Mouse (Mus musculus): ENCODE measurements around the gene Gab1.

Gab1 gene

DNA sequence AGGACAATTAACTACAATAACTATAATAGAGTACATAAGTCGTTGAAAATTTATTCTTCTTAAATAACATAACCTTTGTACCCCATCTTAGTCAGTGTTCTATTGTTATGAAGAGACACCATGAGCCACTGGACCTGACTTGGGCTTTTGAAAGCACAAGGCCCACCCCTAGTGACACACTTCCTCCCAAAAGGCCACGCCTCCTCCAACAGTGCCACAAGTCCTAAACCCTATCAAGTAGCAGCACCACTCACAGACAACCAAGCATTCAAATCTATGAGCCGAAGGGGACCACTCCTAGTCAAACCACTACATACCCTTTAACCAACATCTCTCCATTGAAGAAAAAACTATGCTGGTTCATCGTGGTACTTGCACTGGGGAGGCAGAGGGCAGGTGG, 131.2 kb downstream of the Gab1 start:
- DNase-seq (ENCODE audit: low read depth, low spot score), result no peak

DNA sequence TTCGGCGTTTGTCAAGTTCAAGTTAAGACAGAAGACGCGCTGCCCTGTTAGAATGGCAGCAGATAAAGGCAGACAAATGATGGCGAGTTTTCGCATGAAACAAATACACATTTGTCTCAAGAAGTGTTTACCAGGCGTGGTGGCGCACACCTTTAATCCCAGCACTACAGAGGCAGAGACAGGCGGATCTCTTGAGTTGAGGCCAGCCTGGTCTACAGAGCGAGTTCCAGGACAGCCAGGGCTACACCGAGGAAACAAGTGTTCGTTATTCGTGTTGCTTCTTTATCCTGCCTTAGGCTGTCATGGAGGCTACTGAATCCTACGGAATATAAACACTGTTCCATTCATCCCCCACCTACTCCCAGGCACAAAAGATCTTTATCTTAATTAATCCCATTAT, 140.4 kb downstream of the Gab1 start:
- DNase-seq (ENCODE audit: low read depth, low spot score), result no peak

DNA sequence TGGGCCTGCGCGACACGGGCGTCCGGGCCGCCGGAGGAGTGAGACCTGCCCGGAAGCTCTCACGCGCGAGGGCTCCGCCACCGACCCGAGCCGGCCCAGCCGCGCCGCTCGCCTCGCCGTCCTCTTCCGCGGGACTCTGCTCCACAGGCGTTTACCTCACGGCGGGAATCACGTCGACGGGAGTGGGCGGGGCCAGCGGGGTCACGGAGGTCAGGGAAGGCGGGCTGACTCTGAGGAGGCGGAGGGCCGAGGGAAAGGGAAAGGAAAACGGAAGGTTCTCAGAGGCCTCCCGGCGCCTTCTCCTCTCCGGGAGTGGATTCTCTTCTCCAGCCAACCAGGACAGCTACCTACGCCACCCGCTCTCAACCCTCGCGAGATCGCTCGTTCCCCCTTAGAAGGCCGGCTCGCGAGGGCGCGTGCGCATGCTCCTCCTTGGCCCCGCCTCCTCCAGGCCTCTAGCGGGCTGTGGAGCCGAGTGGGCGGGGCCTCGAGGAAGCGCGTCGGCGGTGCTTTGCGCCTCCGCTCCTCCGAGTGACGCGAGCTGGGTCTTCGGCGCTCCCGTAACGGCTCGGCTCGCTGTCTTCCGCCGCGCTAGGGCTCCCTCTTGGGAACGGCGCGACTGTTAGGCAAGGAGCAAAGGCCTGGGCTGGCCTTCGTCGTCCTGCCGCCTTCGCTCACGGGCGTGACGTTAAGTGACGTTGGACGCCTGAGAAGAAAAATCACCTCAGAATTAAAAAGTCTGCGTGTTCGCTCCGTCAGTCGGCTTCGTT, 141.0 kb downstream of the Gab1 start, which contains the start of gene Smarca5:
TSS of gene Smarca5 (minus strand) at position 343 of the 770 bp plus-strand sequence.
- peak; percentile 94 for DNase-seq (ENCODE audit: low read depth, low spot score)

DNA sequence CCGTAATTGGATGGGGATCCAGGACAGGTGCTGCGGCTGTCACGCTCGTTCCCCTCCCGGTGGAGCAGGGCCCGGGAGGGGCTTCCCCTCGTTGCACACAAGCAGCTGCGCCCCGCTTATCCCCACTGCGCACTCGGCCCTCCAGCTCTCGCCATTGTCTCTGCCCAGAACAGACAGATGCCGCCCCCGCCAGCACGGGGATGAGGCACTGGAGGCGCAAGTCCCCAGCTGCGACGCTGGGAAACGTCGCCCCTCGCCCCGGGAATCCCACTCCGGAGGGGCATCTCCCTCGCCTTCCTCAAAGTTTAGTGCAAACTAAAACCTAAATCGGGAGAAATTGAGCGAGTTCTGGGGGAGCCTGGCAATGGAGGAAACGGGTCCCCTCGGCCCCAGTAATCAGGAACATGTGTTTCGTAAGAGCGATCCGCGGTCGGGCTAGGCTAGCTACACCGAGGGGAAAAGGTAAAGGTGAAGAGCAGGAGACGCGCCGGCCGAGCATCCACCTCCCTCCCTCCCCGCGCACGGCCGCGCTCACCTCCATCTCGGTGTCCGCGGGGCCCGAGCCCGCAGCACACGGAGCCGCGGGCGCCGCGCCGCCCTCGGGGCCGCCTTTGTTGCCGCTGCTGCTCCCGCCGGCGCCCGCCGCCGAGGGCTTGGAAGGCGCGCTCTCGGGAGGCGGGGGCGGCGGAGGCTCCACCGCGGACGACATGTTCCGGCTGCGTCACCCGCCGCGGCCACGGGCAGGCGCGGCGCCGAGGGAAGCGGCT, 141.7 kb downstream of the Gab1 start:
- DNase-seq (ENCODE audit: low read depth, low spot score), result peak; percentile 82

DNA sequence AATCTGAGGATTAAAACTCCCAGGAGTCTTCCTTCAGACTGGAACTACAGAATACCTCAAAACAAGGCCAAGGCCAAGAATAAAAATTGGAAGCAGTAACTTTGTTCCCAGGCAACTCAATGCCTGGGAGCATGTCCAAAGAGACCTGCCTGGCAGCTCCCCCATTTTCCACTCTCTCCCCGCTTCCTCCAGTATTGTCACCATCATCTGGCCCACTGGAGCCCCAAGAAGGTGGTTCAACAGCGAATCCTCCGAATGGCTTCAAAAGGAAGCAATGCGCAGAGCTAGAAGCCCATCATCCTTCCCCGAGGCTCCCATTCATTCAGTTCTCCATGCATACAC, 142.3 kb downstream of the Gab1 start:
- no peak for DNase-seq (ENCODE audit: low read depth, low spot score)

DNA sequence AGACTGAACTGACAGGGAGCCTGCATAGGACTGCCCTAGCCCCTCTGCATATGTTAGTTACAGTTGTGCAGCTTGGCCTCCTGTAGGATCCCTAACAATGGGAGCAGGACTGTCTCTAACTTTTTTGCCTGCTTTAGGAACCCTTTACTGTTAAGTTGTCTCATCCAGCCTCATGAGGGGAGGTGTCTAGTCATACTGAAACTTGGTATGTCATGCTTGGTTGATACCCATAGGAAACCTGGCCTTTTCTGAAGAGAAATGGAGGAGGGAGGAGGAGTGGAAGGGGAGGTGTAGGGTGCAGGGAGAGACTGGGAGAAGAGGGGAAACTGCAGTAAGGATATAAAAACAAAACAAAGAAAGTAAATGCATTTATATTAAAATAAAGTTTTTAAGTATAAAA, 148.0 kb downstream of the Gab1 start:
- DNase-seq (ENCODE audit: low read depth, low spot score), result peak; percentile 18

DNA sequence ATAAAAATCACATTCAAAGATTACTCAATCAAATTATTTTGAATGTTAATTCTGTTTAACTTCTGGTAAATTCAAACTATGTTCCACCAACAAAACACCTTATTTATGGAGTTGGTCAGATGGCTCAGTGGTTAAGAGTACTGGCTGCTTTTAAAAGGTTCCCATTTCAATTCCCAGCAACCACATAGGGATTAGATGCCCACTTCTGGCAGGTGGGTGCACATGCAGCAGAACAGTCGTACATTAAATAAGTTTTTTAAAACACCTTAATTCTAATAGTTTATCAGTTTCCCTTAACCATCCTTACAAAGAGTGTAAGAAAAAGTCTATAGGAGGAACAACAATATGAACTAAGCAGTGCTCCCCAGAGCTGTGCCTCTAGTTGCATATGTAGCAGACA, 165.9 kb downstream of the Gab1 start:
- DNase-seq (ENCODE audit: low read depth, low spot score), result no peak

All from A20 (cell line).